Mouse (Mus musculus) cerebellum, adult 2 months (tissue): ENCODE data around the gene Heatr3.

ENCODE experiments used
- CTCF ChIP-seq: fragments of 200-500 bp; IDR thresholded peaks from 2 replicates; pipeline ENCODE4 v1.5.1; 2011; ENCODE audit warnings: low read depth, mild to moderate bottlenecking, control low read depth, low read length, moderate library complexity, borderline replicate concordance; ENCODE audit not compliant: insufficient read depth
- POLR2A ChIP-seq: fragments of 200-500 bp; IDR thresholded peaks from 2 replicates; pipeline ENCODE4 v1.6.1; 2011; ENCODE audit warnings: low read length, control low read depth, borderline replicate concordance; ENCODE audit not compliant: insufficient read depth

DNA sequence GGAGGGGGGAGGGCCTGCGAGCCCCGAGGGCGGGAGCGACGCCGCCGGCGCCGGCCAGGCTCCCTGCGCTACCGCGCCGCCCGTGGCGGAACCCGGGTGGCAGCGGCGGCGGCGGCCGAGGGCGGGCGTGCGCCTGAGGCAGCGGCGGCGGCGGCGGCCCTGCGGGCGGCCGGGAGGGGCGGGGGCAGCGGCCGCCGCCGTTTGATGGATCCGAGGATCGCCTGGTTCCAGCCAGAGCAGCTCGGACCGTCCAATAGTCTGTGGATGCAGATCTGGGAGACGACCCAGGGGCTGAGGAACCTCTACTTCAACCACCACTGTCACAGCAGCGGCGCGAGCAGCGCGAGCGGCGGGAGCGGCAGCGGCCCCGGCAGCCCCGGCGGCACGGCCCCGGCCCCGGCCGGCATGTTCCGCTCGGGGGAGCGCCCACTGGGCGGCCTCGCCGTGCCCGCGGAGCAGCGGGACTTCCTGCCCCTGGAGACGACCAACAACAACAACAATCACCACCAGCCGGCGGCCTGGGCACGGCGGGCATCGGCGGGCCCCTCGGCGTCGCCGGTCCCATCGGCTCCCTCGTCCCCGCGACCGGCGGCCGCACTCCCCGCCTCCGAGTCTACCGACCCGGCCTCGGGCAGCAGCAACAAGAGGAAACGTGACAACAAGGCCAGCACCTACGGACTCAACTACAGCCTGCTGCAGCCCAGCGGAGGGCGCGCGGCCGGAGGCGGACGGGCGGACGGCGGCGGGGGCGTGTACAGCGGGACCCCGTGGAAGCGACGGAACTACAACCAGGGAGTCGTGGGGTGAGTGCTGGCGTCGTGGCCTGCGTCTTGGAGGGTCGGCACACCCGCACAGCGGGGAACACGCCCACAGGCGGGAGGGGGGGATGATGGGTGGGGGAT is 62.3 kb downstream of the Heatr3 start:
- TF ChIP-seq CTCF (no peak), POLR2A (no peak)
